Mouse (Mus musculus): ENCODE measurements around the gene Gm3278.
"Not testable (repeated sequence)": the region's sequence is repeated elsewhere in the genome, so short reads cannot be mapped to it uniquely, and the experiment has no call there.

- TF ChIP-seq CTCF, EP300 (IDR thresholded peaks at IDR 0.05): not testable (repeated sequence)
Measured at GRCm38 (mm10) chr14:4892116-4892515, at the start of gene Gm3278.

All from lung, postnatal 0 days (tissue).